Mouse (Mus musculus) central nervous system, embryonic 14 days (tissue): Measurements from ENCODE around the gene Ctrc. TPM values are rescaled to one million over a fixed set of nuclear protein-coding genes. Genes with fewer than 3 reads are reported as not detected.

Experiments
- polyA plus RNA-seq: library from polyadenylated mRNA; depleted of rRNA; stranded (reverse); fragments of >200 nt; gene quantifications from 2 replicates; pipeline ENCODE4 v1.2.3, GENCODE M21; 2012; rRNA removed

The Ctrc gene
- polyA plus RNA-seq = 0.07 and 0.15 TPM in 2 replicates

GRCm38 (mm10) chr4:141845999-141846398 lies at the start of gene Ctrc:
Gene Ctrc, minus strand, starts transcription at chr4:141846359.

DNA sequence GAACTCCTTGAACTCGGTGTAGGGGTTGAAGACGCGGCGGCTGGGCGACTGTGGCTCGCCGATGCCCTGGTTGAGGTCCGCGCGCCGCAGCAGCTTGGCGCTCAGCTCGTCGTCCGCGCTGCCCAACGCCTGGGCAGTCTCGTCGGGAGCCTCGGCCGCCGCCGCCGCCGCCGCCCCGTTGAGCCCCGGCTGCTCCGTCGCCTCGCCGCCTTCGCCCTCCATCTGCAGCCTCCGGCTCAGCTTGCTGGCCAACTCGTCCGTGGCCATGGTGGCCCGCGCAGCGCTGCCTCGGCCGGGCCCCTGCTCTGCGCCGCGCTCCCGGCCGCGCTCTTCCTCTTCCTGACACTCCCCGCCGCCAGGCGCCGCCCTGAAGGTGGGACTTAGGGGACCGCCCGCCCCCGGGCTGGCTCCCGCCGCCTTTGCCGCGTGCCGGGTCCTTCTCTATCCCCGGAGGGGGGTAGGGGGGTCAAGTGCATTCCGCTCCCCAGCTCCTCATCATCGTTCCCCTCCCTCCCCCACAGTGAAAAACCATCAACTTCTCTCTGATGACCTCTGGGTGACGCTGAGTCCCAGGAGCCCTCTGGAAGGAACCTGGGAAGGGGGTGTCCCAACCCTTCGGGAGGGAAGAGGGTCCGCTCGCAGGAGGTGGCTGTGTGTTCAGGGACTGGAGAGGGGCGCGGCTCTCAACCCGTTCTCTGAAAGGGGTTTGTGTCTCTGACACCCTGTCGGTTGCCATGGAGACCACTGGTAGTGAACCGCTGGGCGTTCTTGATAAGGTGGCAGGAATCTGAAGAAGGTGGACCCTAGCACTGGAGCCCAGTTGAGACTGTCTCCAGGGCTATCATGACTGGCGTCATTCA lies 28.7 kb upstream of the Ctrc start, which contains the start of gene Efhd2:
Gene Efhd2, minus strand, starts transcription at position 320 of the 860 bp plus-strand sequence.

GRCm38 (mm10) chr4:141826060-141826459 lies 20.1 kb downstream of the Ctrc start, which contains the start of gene Cela2a:
Gene Cela2a, minus strand, starts transcription at chr4:141826160.

DNA sequence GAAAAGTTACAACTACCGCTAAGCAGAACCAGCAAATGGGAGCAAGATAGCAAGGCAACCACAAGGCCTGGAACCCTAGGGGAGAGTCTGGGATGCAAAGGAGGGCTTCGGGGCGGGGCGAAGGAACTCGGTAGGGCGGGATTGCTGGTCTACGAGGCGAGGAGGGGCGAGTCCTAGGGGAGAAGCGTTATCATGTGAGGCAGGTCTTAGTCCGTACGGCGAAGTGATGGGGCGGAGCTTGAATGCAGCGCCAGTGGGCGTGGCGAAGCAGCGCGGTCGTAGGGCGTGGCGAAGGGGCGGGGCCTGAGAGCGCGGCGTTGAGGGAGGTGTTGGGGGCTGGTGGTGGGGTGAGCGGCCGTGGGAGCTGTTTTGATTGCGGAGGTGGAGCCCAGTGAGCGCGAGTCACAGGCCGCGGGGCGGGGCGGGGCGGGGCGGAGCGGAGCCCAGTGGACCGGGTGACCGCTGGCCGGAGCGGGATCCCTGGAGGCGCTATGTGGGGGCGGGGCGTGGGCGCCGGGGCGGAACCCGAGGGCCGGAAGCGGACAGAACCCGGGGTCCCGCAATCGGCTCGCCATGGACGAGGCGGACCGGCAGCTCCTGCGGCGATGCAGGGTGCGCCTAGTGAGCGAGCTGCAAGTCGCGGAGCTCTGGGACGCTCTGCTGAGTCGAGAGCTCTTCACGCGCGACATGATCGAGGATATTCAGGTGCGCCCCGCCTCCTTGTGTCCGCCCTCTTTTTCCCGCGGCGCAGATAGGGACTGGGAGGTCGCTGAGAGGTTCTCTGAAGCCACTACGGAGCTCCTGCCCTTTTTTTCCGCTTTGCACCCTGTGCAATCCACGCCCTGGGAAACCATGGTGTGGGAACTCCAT lies 52.6 kb downstream of the Ctrc start, which contains the start of gene Casp9:
Gene Casp9, plus strand, starts transcription at position 331 of the 870 bp plus-strand sequence.

DNA sequence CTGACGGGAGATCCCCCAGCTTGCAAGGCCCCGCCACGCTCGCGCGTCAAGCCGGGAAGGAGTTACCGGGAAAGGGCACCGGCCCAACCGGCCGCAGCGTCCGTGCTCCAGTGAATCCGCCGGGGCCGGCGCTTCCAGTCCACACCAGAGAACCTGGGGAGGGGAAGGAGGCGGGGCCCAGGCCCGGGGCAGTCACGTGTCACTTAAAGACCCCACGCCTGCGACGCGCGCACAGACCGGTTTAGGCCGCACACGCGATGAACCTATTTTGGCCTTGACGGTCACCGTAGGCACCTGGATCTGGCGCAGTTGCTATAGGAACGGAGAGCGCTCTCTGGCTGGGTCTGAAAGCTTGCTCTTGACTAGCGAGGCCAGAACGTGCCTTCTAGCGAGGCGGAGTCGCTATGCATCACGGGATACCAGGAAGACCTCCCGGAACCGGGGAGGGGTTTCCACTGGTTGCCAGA lies 55.6 kb downstream of the Ctrc start, which contains the start of gene Dnajc16:
Gene Dnajc16, minus strand, starts transcription at position 408 of the 467 bp plus-strand sequence.

Other genes starting within 250 kb of the Ctrc start
- 37.4 and 53.4 TPM in 2 replicates for gene Fblim1, start 240.3 kb downstream of the Ctrc start, polyA plus RNA-seq
- gene Tmem82, start 227.7 kb downstream of the Ctrc start, polyA plus RNA-seq = 0.27 and 0.28 TPM in 2 replicates
- gene Slc25a34, start 222.5 kb downstream of the Ctrc start, polyA plus RNA-seq = 0.34 and 0.36 TPM in 2 replicates
- 43.2 and 46.7 TPM in 2 replicates for gene Plekhm2, start 181.5 kb downstream of the Ctrc start, polyA plus RNA-seq
- 3.3 and 5.3 TPM in 2 replicates for gene Rsc1a1, start 160.8 kb downstream of the Ctrc start, polyA plus RNA-seq
- gene Ddi2, start 122.9 kb downstream of the Ctrc start, polyA plus RNA-seq = 14.8 and 16.4 TPM in 2 replicates
- 0.08 TPM in 1 of 2 replicates, not detected in the other for gene Agmat, start 99.7 kb downstream of the Ctrc start, polyA plus RNA-seq
- gene Dnajc16, start 55.4 kb downstream of the Ctrc start, polyA plus RNA-seq = 16.0 and 16.2 TPM in 2 replicates
- gene Casp9, start 52.7 kb downstream of the Ctrc start, polyA plus RNA-seq = 23.8 and 24.5 TPM in 2 replicates
- gene Cela2a, start 20.2 kb downstream of the Ctrc start, polyA plus RNA-seq = 0.06 TPM in 1 of 2 replicates, not detected in the other
- 57.7 and 60.8 TPM in 2 replicates for gene Efhd2, start 28.6 kb upstream of the Ctrc start, polyA plus RNA-seq
- 2.9 and 3.2 TPM in 2 replicates for gene Fhad1, start 168.7 kb upstream of the Ctrc start, polyA plus RNA-seq
- gene Tmem51, start 237.9 kb upstream of the Ctrc start, polyA plus RNA-seq = 4.3 and 6.1 TPM in 2 replicates